Mouse (Mus musculus) erythroblast, embryonic 14.5 days (primary cell): ENCODE data around the gene D430042O09Rik.

Experiments
- GATA1 ChIP-seq: IDR thresholded peaks from 2 replicates; pipeline ENCODE4 v1.6.1; 2012; ENCODE audit warnings: low read length, inconsistent platforms, mixed read lengths
- TAL1 ChIP-seq: IDR thresholded peaks from 3 replicates; pipeline ENCODE4 v1.6.1; 2012; ENCODE audit warnings: low read length, inconsistent platforms, mixed read lengths

GRCm38 (mm10) chr7:125731679-125732078 lies 24.0 kb downstream of the D430042O09Rik start:
- TF ChIP-seq TAL1, result no peak
- no peak for TF ChIP-seq GATA1
